Mouse (Mus musculus) C2C12 (cell line): ENCODE data around the gene Bspry.

Experiments used
- CEBPB ChIP-seq: IDR thresholded peaks from one replicate; pipeline ENCODE4 v1.6.1; 2011; ENCODE audit warnings: low read depth, mild to moderate bottlenecking, control low read depth, moderate library complexity
- CTCF ChIP-seq: IDR thresholded peaks from one replicate; pipeline ENCODE4 v1.5.1; 2011; ENCODE audit not compliant: control insufficient read depth, insufficient read depth, insufficient read length
- MAX ChIP-seq: IDR thresholded peaks from one replicate; pipeline ENCODE4 v1.6.1; 2011; ENCODE audit warnings: mild to moderate bottlenecking, control low read depth
- MYOD1 ChIP-seq: IDR thresholded peaks from one replicate; pipeline ENCODE4 v1.6.1; 2011; ENCODE audit warnings: low read depth; ENCODE audit not compliant: control insufficient read depth, insufficient read length
- USF1 ChIP-seq: IDR thresholded peaks from one replicate; pipeline ENCODE4 v1.6.1; 2011; ENCODE audit warnings: low read depth, mild to moderate bottlenecking, control low read depth, moderate library complexity

DNA sequence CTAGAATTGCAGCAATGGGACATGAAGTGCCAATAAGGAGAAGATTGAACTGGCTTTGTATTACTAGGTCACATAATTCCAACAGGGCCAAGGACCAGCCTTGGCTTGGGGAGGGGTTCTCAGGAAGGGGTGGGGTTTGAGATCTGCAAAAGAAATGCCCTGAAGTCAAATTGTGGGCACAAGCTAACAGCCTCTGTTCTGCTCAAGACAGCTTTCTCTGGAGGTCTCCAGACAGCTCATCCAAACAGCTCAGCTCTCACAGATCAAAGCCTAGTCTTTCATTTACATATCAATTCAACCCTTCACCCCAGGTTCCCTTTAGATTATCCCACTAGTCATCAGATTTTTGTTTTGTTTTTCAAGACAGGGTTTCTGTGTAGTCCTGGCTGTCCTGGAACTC lies 64.9 kb downstream of the Bspry start:
- TF ChIP-seq CTCF (no peak), MAX (no peak), CEBPB (no peak), MYOD1 (no peak), USF1 (no peak)
